Mouse (Mus musculus): Measurements from ENCODE around the gene Sf3b5. TPM values are rescaled to one million over a fixed set of nuclear protein-coding genes. Genes with fewer than 3 reads are reported as not detected.

Gene Sf3b5
- total and polyA plus RNA-seq, 3 experiments: 41.9 to 51.3 (median 49.1) TPM

GRCm38 (mm10) chr10:12975957-12976356, 29.2 kb upstream of the Sf3b5 start:
- dilution Hi-C loops (cut with MboI; ENCODE audit: extremely low pct_ligation_motif_present, extremely low pct_unique_long_range_greater_than_20kb, low sequenced_read_pairs) (no loop called here), in situ Hi-C loops (cut with MboI; ENCODE audit: low pct_ligation_motif_present, low pct_unique_long_range_greater_than_20kb, low sequenced_read_pairs) (no loop called here)
- no peak for DNase-seq (ENCODE audit: extremely low read depth)
- Histone ChIP-seq H3K4me2 (ENCODE audit: insufficient read depth, low read depth, poor library complexity, severe bottlenecking) (no peak overlapping the region), H3K79me2 (replicated peaks; ENCODE audit: control insufficient read depth, extremely low read depth, insufficient read depth, poor library complexity, severe bottlenecking) (no peaks in the 10 kb centered on the region), H3K27ac (ENCODE audit: insufficient read depth, low read depth) (peak overlapping the region; percentile 14; the same call in 1 of the 2 replicates), H3K9me3 (replicated peaks; ENCODE audit: low read length) (peaks cover 4% of the 10 kb centered on the region), H3K4me3 (replicated peaks in 1 of 3; ENCODE audit: low read depth in 2 of 3, low read length in 2 of 3, poor library complexity in 1 of 3) (no peak overlapping the region), H3K9ac (ENCODE audit: insufficient read depth, low read depth) (no peak overlapping the region), H3K4me1 (ENCODE audit: control insufficient read depth in 1 of 2, insufficient read depth in 2 of 2) (peaks cover 26 to 52% of the 10 kb centered on the region in 2 experiments), H3K36me3 (replicated peaks in 1 of 2; ENCODE audit: control insufficient read depth in 1 of 2, insufficient read depth in 1 of 2, low read length in 1 of 2) (no peaks in the 10 kb centered on the region), H3K27me3 (replicated peaks) (no peaks in the 10 kb centered on the region)
- TF ChIP-seq TBP (conservative IDR thresholded peaks at IDR 0.05; ENCODE audit: low read depth, low read length) (no peak), ZNF384 (IDR thresholded peaks at IDR 0.05; ENCODE audit: low read depth, low read length) (no peak), NRF1 (IDR thresholded peaks at IDR 0.05; ENCODE audit: low read depth, low read length) (no peak), NELFE (IDR thresholded peaks at IDR 0.05; ENCODE audit: low read depth, low read length) (no peak)

GRCm38 (mm10) chr10:12976552-12976951, 28.6 kb upstream of the Sf3b5 start:
- Histone ChIP-seq H3K9ac (ENCODE audit: insufficient read depth, low read depth) (no peak overlapping the region), H3K79me2 (replicated peaks; ENCODE audit: control insufficient read depth, extremely low read depth, insufficient read depth, poor library complexity, severe bottlenecking) (no peaks in the 10 kb centered on the region), H3K4me2 (ENCODE audit: insufficient read depth, low read depth, poor library complexity, severe bottlenecking) (no peak overlapping the region), H3K4me1 (ENCODE audit: control insufficient read depth in 1 of 2, insufficient read depth in 2 of 2) (peaks cover 28 to 56% of the 10 kb centered on the region in 2 experiments), H3K27ac (ENCODE audit: insufficient read depth, low read depth) (peak overlapping the region; percentile 95), H3K36me3 (replicated peaks in 1 of 2; ENCODE audit: control insufficient read depth in 1 of 2, insufficient read depth in 1 of 2, low read length in 1 of 2) (no peaks in the 10 kb centered on the region), H3K9me3 (replicated peaks; ENCODE audit: low read length) (no peaks in the 10 kb centered on the region), H3K27me3 (replicated peaks) (no peaks in the 10 kb centered on the region), H3K4me3 (replicated peaks in 1 of 3; ENCODE audit: low read depth in 2 of 3, low read length in 2 of 3, poor library complexity in 1 of 3) (no peak overlapping the region)
- no peak for DNase-seq (ENCODE audit: extremely low read depth)
- in situ Hi-C loops (cut with MboI; ENCODE audit: low pct_ligation_motif_present, low pct_unique_long_range_greater_than_20kb, low sequenced_read_pairs) (no loop called here), dilution Hi-C loops (cut with MboI; ENCODE audit: extremely low pct_ligation_motif_present, extremely low pct_unique_long_range_greater_than_20kb, low sequenced_read_pairs) (no loop called here)
- no peak for TF ChIP-seq ZMIZ1 (IDR thresholded peaks at IDR 0.05; ENCODE audit: low read depth, low read length)
- TF ChIP-seq SIN3A (IDR thresholded peaks at IDR 0.05; ENCODE audit: low read length): peak; percentile 58; the same call in 1 of the 2 replicates
- 0 out of 2 replicates have a peak, but pooled peaks have one; percentile 6 for TF ChIP-seq EP300 (IDR thresholded peaks at IDR 0.05; ENCODE audit: low read length)

- Histone ChIP-seq H3K4me2 (ENCODE audit: insufficient read depth, low read depth, poor library complexity, severe bottlenecking) (peak overlapping the region; percentile 76), H3K4me3 (replicated peaks in 1 of 3; ENCODE audit: low read depth in 2 of 3, low read length in 2 of 3, poor library complexity in 1 of 3) (no peak overlapping the region), H3K9ac (ENCODE audit: insufficient read depth, low read depth) (0 out of 2 replicates have a peak overlapping the region, but pooled peaks have one; percentile 31), H3K36me3 (replicated peaks in 1 of 2; ENCODE audit: control insufficient read depth in 1 of 2, insufficient read depth in 1 of 2, low read length in 1 of 2) (no peaks in the 10 kb centered on the region), H3K79me2 (replicated peaks; ENCODE audit: control insufficient read depth, extremely low read depth, insufficient read depth, poor library complexity, severe bottlenecking) (no peaks in the 10 kb centered on the region), H3K4me1 (ENCODE audit: control insufficient read depth in 1 of 2, insufficient read depth in 2 of 2) (peaks cover 36 to 68% of the 10 kb centered on the region in 2 experiments), H3K27me3 (replicated peaks) (no peaks in the 10 kb centered on the region), H3K27ac (ENCODE audit: insufficient read depth, low read depth) (peak overlapping the region; percentile 95), H3K9me3 (replicated peaks; ENCODE audit: low read length) (no peaks in the 10 kb centered on the region)
- dilution Hi-C loops (cut with MboI; ENCODE audit: extremely low pct_ligation_motif_present, extremely low pct_unique_long_range_greater_than_20kb, low sequenced_read_pairs) (no loop called here), in situ Hi-C loops (cut with MboI; ENCODE audit: low pct_ligation_motif_present, low pct_unique_long_range_greater_than_20kb, low sequenced_read_pairs) (no loop called here)
- DNase-seq (ENCODE audit: extremely low read depth): peak; percentile 90
- no peak for TF ChIP-seq CHD1 (IDR thresholded peaks at IDR 0.05; ENCODE audit: low read depth, low read length)
- TF ChIP-seq NELFE (IDR thresholded peaks at IDR 0.05; ENCODE audit: low read depth, low read length): no peak
- peak; percentile 76 for TF ChIP-seq JUN (IDR thresholded peaks at IDR 0.05; ENCODE audit: insufficient read depth, low read depth, low read length)
- TF ChIP-seq RCOR1 (conservative IDR thresholded peaks at IDR 0.05; ENCODE audit: low read depth, low read length): peak; percentile 94; the same call in 1 of the 2 replicates
- peak; percentile 94 for TF ChIP-seq ETS1 (conservative IDR thresholded peaks at IDR 0.05; ENCODE audit: low read depth, low read length)
- peak; percentile 95 for TF ChIP-seq SIN3A (IDR thresholded peaks at IDR 0.05; ENCODE audit: low read length)
- TF ChIP-seq MAZ (IDR thresholded peaks at IDR 0.05; ENCODE audit: low read depth, low read length): peak; percentile 90; the same call in 1 of the 2 replicates
- peak; percentile 90 for TF ChIP-seq BHLHE40 (IDR thresholded peaks at IDR 0.05; ENCODE audit: low read depth, low read length)
- TF ChIP-seq ZC3H11A (IDR thresholded peaks at IDR 0.05; ENCODE audit: low read depth, low read length): no peak
- peak; percentile 98 for TF ChIP-seq TCF12 (IDR thresholded peaks at IDR 0.05; ENCODE audit: low read depth, low read length)
- no peak for TF ChIP-seq POLR2AphosphoS2 (IDR thresholded peaks at IDR 0.05; ENCODE audit: low read depth, low read length)
- TF ChIP-seq MAFK (IDR thresholded peaks at IDR 0.05; ENCODE audit: insufficient replicate concordance, low read length): peak; percentile 62; the same call in 1 of the 2 replicates
- TF ChIP-seq USF2 (conservative IDR thresholded peaks at IDR 0.05; ENCODE audit: low read depth, low read length): no peak
- TF ChIP-seq ZKSCAN1 (IDR thresholded peaks at IDR 0.05; ENCODE audit: borderline replicate concordance, low read depth, low read length): no peak
- TF ChIP-seq E2F4 (IDR thresholded peaks at IDR 0.05; ENCODE audit: insufficient replicate concordance, low read depth, low read length): 0 out of 2 replicates have a peak, but pooled peaks have one; percentile 64
- no peak for TF ChIP-seq CTCF (conservative IDR thresholded peaks at IDR 0.05 in 1 of 2, IDR thresholded peaks at IDR 0.05 in 1 of 2; ENCODE audit: low read depth in 2 of 2, low read length in 2 of 2)
- peak; percentile 93 for TF ChIP-seq JUND (conservative IDR thresholded peaks at IDR 0.05; ENCODE audit: low read depth, low read length)
- no peak for TF ChIP-seq PAX5 (IDR thresholded peaks at IDR 0.05; ENCODE audit: low read length)
- no peak; the same call in 1 of the 2 replicates for TF ChIP-seq ELF1 (IDR thresholded peaks at IDR 0.05; ENCODE audit: low read depth, low read length)
- TF ChIP-seq IRF4 (IDR thresholded peaks at IDR 0.05; ENCODE audit: low read depth, low read length): peak; percentile 99
These were observed 27.3 kb upstream of the Sf3b5 start for GRCm38 (mm10) chr10:12977787-12978212.

Measured in CH12.LX (cell line).